Mouse (Mus musculus) forebrain, embryonic 15.5 days (tissue): ENCODE measurements at regions not wholly inside any gene's neighbourhood (a gene's known extent, or its start where the extent isn't known, plus 50 kb on each side); places are given as distances from the start of the nearest gene placed in this dataset.

Experiments used
- ATAC-seq: fragments of 200-750 bp; cut with Nextera tagmentation; replicated peaks from 2 replicates; pipeline ENCODE4 v1.8.0; 2017; ENCODE audit warnings: mild to moderate bottlenecking, moderate TSS enrichment, moderate library complexity
- H3K27ac ChIP-seq: fragments of 300-500 bp; sonication (generic); replicated peaks from 2 replicates; pipeline ENCODE4 v1.5.1; 2015; ENCODE audit warnings: mild to moderate bottlenecking, inconsistent platforms
- H3K27me3 ChIP-seq: fragments of 300-500 bp; sonication (generic); 2 replicates; pipeline ENCODE4 v1.6.1; 2015; ENCODE audit warnings: inconsistent platforms
- H3K36me3 ChIP-seq: fragments of 300-500 bp; sonication (generic); 2 replicates; pipeline ENCODE4 v1.6.1; 2015; ENCODE audit warnings: mild to moderate bottlenecking, inconsistent platforms
- H3K4me1 ChIP-seq: fragments of 300-500 bp; sonication (generic); 2 replicates; pipeline ENCODE4 v1.6.1; 2015; ENCODE audit warnings: inconsistent platforms
- H3K4me2 ChIP-seq: fragments of 300-500 bp; sonication (generic); replicated peaks from 2 replicates; pipeline ENCODE4 v1.6.1; 2015; ENCODE audit warnings: mild to moderate bottlenecking, inconsistent platforms
- H3K4me3 ChIP-seq: fragments of 300-500 bp; sonication (generic); 2 replicates; pipeline ENCODE4 v1.5.1; 2015; ENCODE audit warnings: mild to moderate bottlenecking, inconsistent platforms
- H3K9ac ChIP-seq: fragments of 300-500 bp; sonication (generic); replicated peaks from 2 replicates; pipeline ENCODE4 v1.6.1; 2015; ENCODE audit warnings: mild to moderate bottlenecking, inconsistent platforms
- H3K9me3 ChIP-seq: fragments of 300-500 bp; sonication (generic); 2 replicates; pipeline ENCODE4 v1.6.1; 2016; ENCODE audit warnings: inconsistent platforms
- WGBS: fragments of 180-500 bp; shearing (Covaris S2); methylation state at CpG from one replicate; pipeline ENCODE4 v1.1.7; 2015; ENCODE audit warnings: mixed read lengths; 5-methylcytosine and 5-hydroxymethylcytosine counted together

GRCm38 (mm10) chr9:47323051-47323450, 206.9 kb upstream of the Cadm1 start:
- no peaks in the 10 kb centered on the region for H3K36me3 ChIP-seq
- peaks cover 4% of the 10 kb centered on the region; the same call in 1 of the 2 replicates for H3K4me1 ChIP-seq
- no peak overlapping the region for H3K27ac ChIP-seq
- H3K4me3 ChIP-seq, result no peak overlapping the region
- no peaks in the 10 kb centered on the region for H3K9me3 ChIP-seq
- WGBS, result 81% methylated on average over 5 of the region's 5 CpGs
- ATAC-seq, result no peak
- no peak overlapping the region for H3K4me2 ChIP-seq
- no peaks in the 10 kb centered on the region for H3K27me3 ChIP-seq
- no peak overlapping the region for H3K9ac ChIP-seq

- H3K4me1 ChIP-seq, result peaks cover 7% of the 10 kb centered on the region
- H3K9ac ChIP-seq, result no peak overlapping the region
- no peaks in the 10 kb centered on the region for H3K9me3 ChIP-seq
- 96% methylated on average over 2 of the region's 2 CpGs for WGBS
- no peak overlapping the region for H3K4me2 ChIP-seq
- ATAC-seq, result peak; percentile 86
- no peak overlapping the region for H3K4me3 ChIP-seq
- H3K27ac ChIP-seq, result no peak overlapping the region
- H3K36me3 ChIP-seq, result no peaks in the 10 kb centered on the region
- H3K27me3 ChIP-seq, result no peaks in the 10 kb centered on the region
Observed at GRCm38 (mm10) chr9:47327575-47327974, 202.4 kb upstream of the Cadm1 start.

- 31% methylated on average over 4 of the region's 4 CpGs for WGBS
Observed at GRCm38 (mm10) chr9:47332929-47333328, 197.0 kb upstream of the Cadm1 start.

GRCm38 (mm10) chr9:47338221-47338620, 191.8 kb upstream of the Cadm1 start:
- H3K9ac ChIP-seq, result no peak overlapping the region
- no peaks in the 10 kb centered on the region for H3K9me3 ChIP-seq
- H3K36me3 ChIP-seq, result no peaks in the 10 kb centered on the region
- H3K4me3 ChIP-seq, result no peak overlapping the region
- 65% methylated on average over 4 of the region's 4 CpGs for WGBS
- no peak for ATAC-seq
- H3K4me1 ChIP-seq, result no peaks in the 10 kb centered on the region
- no peak overlapping the region for H3K27ac ChIP-seq
- H3K27me3 ChIP-seq, result no peaks in the 10 kb centered on the region
- H3K4me2 ChIP-seq, result no peak overlapping the region

More at GRCm38 (mm10) chr9:47332929-47333328, 197.0 kb upstream of the Cadm1 start:
- H3K9me3 ChIP-seq, result no peaks in the 10 kb centered on the region
- H3K36me3 ChIP-seq, result no peaks in the 10 kb centered on the region
- no peak overlapping the region for H3K4me2 ChIP-seq
- H3K27me3 ChIP-seq, result no peaks in the 10 kb centered on the region
- no peak overlapping the region for H3K27ac ChIP-seq
- H3K9ac ChIP-seq, result no peak overlapping the region
- no peak overlapping the region for H3K4me3 ChIP-seq
- ATAC-seq, result no peak
- H3K4me1 ChIP-seq, result peaks cover 9% of the 10 kb centered on the region; the same call in 1 of the 2 replicates

GRCm38 (mm10) chr9:47346527-47347111, 183.4 kb upstream of the Cadm1 start:
- Histone ChIP-seq H3K36me3 (no peaks in the 10 kb centered on the region), H3K4me2 (no peak overlapping the region), H3K9me3 (no peaks in the 10 kb centered on the region), H3K4me1 (no peaks in the 10 kb centered on the region), H3K27me3 (no peaks in the 10 kb centered on the region), H3K4me3 (no peak overlapping the region), H3K9ac (no peak overlapping the region), H3K27ac (no peak overlapping the region)
- no peak for ATAC-seq
- WGBS, result 95% methylated on average over 2 of the region's 2 CpGs

GRCm38 (mm10) chr9:47350301-47350700, 179.7 kb upstream of the Cadm1 start:
- no peak overlapping the region for H3K4me3 ChIP-seq
- H3K9me3 ChIP-seq, result no peaks in the 10 kb centered on the region
- H3K9ac ChIP-seq, result no peak overlapping the region
- H3K27ac ChIP-seq, result no peak overlapping the region
- no peak overlapping the region for H3K4me2 ChIP-seq
- no peak for ATAC-seq
- 77% methylated on average over 5 of the region's 5 CpGs for WGBS
- no peaks in the 10 kb centered on the region for H3K36me3 ChIP-seq
- H3K4me1 ChIP-seq, result peaks cover 9% of the 10 kb centered on the region
- H3K27me3 ChIP-seq, result 0 out of 2 replicates have a peak, but pooled peaks cover 5% of the 10 kb centered on the region

- Histone ChIP-seq H3K9me3 (no peaks in the 10 kb centered on the region), H3K9ac (no peak overlapping the region), H3K27ac (no peak overlapping the region), H3K4me3 (no peak overlapping the region), H3K27me3 (0 out of 2 replicates have a peak, but pooled peaks cover 5% of the 10 kb centered on the region), H3K4me2 (no peak overlapping the region), H3K4me1 (peaks cover 9% of the 10 kb centered on the region), H3K36me3 (no peaks in the 10 kb centered on the region)
- no peak for ATAC-seq
- WGBS, result 61% methylated on average over 6 of the region's 6 CpGs
Observed at GRCm38 (mm10) chr9:47351036-47351435, 178.9 kb upstream of the Cadm1 start.

- Histone ChIP-seq H3K4me3 (no peak overlapping the region), H3K36me3 (no peaks in the 10 kb centered on the region), H3K27ac (no peak overlapping the region), H3K4me2 (no peak overlapping the region), H3K9me3 (no peaks in the 10 kb centered on the region), H3K4me1 (peaks cover 17% of the 10 kb centered on the region), H3K9ac (no peak overlapping the region), H3K27me3 (0 out of 2 replicates have a peak, but pooled peaks cover 5% of the 10 kb centered on the region)
- WGBS, result 3% methylated on average over 2 of the region's 2 CpGs
- ATAC-seq, result 0 out of 2 replicates have a peak, but pooled peaks have one; percentile 11
Observed at GRCm38 (mm10) chr9:47353017-47353416, 177.0 kb upstream of the Cadm1 start.

GRCm38 (mm10) chr9:47353972-47354371, 176.0 kb upstream of the Cadm1 start:
- no peaks in the 10 kb centered on the region for H3K36me3 ChIP-seq
- no peak overlapping the region for H3K9ac ChIP-seq
- no peak for ATAC-seq
- no peak overlapping the region for H3K4me3 ChIP-seq
- no peak overlapping the region for H3K27ac ChIP-seq
- H3K4me2 ChIP-seq, result no peak overlapping the region
- peaks cover 26% of the 10 kb centered on the region for H3K4me1 ChIP-seq
- 0 out of 2 replicates have a peak, but pooled peaks cover 5% of the 10 kb centered on the region for H3K27me3 ChIP-seq
- H3K9me3 ChIP-seq, result no peaks in the 10 kb centered on the region
- 68% methylated on average over 5 of the region's 5 CpGs for WGBS

- no peak for ATAC-seq
Observed at GRCm38 (mm10) chr9:47354423-47354822, 175.6 kb upstream of the Cadm1 start.

GRCm38 (mm10) chr9:47354866-47355265, 175.1 kb upstream of the Cadm1 start:
- ATAC-seq, result no peak

More at GRCm38 (mm10) chr9:47354423-47354822, 175.6 kb upstream of the Cadm1 start:
- Histone ChIP-seq H3K9me3 (no peaks in the 10 kb centered on the region), H3K27me3 (0 out of 2 replicates have a peak, but pooled peaks cover 5% of the 10 kb centered on the region), H3K36me3 (no peaks in the 10 kb centered on the region), H3K9ac (no peak overlapping the region), H3K27ac (no peak overlapping the region), H3K4me1 (peaks cover 26% of the 10 kb centered on the region), H3K4me3 (no peak overlapping the region), H3K4me2 (no peak overlapping the region)
- 85% methylated on average over 2 of the region's 2 CpGs for WGBS

GRCm38 (mm10) chr9:47357756-47358399, 172.1 kb upstream of the Cadm1 start:
- H3K27me3 ChIP-seq, result peaks cover 9% of the 10 kb centered on the region; the same call in 1 of the 2 replicates
- H3K9ac ChIP-seq, result no peak overlapping the region
- no peak overlapping the region for H3K4me3 ChIP-seq
- H3K9me3 ChIP-seq, result no peaks in the 10 kb centered on the region
- no peak overlapping the region; the same call in 1 of the 2 replicates for H3K27ac ChIP-seq
- H3K4me1 ChIP-seq, result peaks cover 29% of the 10 kb centered on the region
- ATAC-seq, result peak; percentile 86
- WGBS, result 22% methylated on average over 17 of the region's 17 CpGs
- no peaks in the 10 kb centered on the region for H3K36me3 ChIP-seq
- peak overlapping the region; percentile 8; the same call in 1 of the 2 replicates for H3K4me2 ChIP-seq

More at GRCm38 (mm10) chr9:47354866-47355265, 175.1 kb upstream of the Cadm1 start:
- Histone ChIP-seq H3K27ac (no peak overlapping the region), H3K4me1 (peaks cover 26% of the 10 kb centered on the region), H3K9me3 (no peaks in the 10 kb centered on the region), H3K36me3 (no peaks in the 10 kb centered on the region), H3K27me3 (0 out of 2 replicates have a peak, but pooled peaks cover 5% of the 10 kb centered on the region), H3K4me3 (no peak overlapping the region), H3K9ac (no peak overlapping the region), H3K4me2 (no peak overlapping the region)
- 84% methylated on average over 9 of the region's 9 CpGs for WGBS
